Mouse (Mus musculus) MEL (cell line): ENCODE results near the gene Olfr53. TPM values are rescaled to one million over a fixed set of nuclear protein-coding genes. Genes with fewer than 3 reads are reported as not detected.
"Not testable (repeated sequence)": the region's sequence is repeated elsewhere in the genome, so short reads cannot be mapped to it uniquely, and the experiment has no call there.

Experiments used
- DNase-seq: peaks from one replicate; pipeline ENCODE4 v3.0.0; 2011; ENCODE audit warnings: low read depth, low spot score
- H3K27ac ChIP-seq: 2 replicates; pipeline ENCODE4 v1.5.1; 2012; ENCODE audit warnings: low read depth, mild to moderate bottlenecking, control low read depth, low read length, moderate library complexity; ENCODE audit not compliant: control insufficient read depth
- H3K27me3 ChIP-seq, 2 experiments: fragments of 150-350 bp in 1 of 2; sonication (generic) in 1 of 2; 2 replicates each; pipeline ENCODE4 v1.6.1; 2012; ENCODE audit warnings: low read length in 2 of 2, mild to moderate bottlenecking in 2 of 2, improper control_type of control experiment in 1 of 2, moderate library complexity in 1 of 2; ENCODE audit not compliant: insufficient read depth in 2 of 2, control insufficient read depth in 1 of 2
- H3K36me3 ChIP-seq, 2 experiments: 2 replicates each; pipeline ENCODE4 v1.6.1; 2012 to 2014; ENCODE audit warnings: low read length in 2 of 2, improper control_type of control experiment in 1 of 2, inconsistent platforms in 1 of 2, mild to moderate bottlenecking in 1 of 2; ENCODE audit not compliant: insufficient read depth in 2 of 2, control insufficient read depth in 1 of 2
- H3K4me1 ChIP-seq, 2 experiments: fragments of 150-350 bp in 1 of 2; sonication (generic) in 1 of 2; 2 replicates each; pipeline ENCODE4 v1.6.1; 2012; ENCODE audit warnings: low read length in 2 of 2, improper control_type of control experiment in 1 of 2, mild to moderate bottlenecking in 1 of 2; ENCODE audit not compliant: insufficient read depth in 2 of 2, control insufficient read depth in 1 of 2
- H3K4me3 ChIP-seq, 2 experiments: fragments of 150-350 bp in 1 of 2; sonication (generic) in 1 of 2; 2 replicates each; pipeline ENCODE4 v1.5.1; 2012; ENCODE audit warnings: low read depth in 2 of 2, low read length in 2 of 2, mild to moderate bottlenecking in 2 of 2, moderate library complexity in 2 of 2, control low read depth in 1 of 2, improper control_type of control experiment in 1 of 2; ENCODE audit not compliant: control insufficient read depth in 1 of 2, insufficient read depth in 1 of 2
- H3K79me2 ChIP-seq: 2 replicates; pipeline ENCODE4 v1.6.1; 2012; ENCODE audit warnings: mild to moderate bottlenecking, low read length, moderate library complexity; ENCODE audit not compliant: control insufficient read depth, poor library complexity, insufficient read depth
- H3K9ac ChIP-seq: 2 replicates; pipeline ENCODE4 v1.6.1; 2012; ENCODE audit warnings: low read depth, mild to moderate bottlenecking, control low read depth, low read length, moderate library complexity; ENCODE audit not compliant: control insufficient read depth, poor library complexity, severe bottlenecking
- H3K9me3 ChIP-seq: fragments of 150-350 bp; sonication (generic); replicated peaks from 2 replicates; pipeline ENCODE4 v1.6.1; 2012; ENCODE audit warnings: mild to moderate bottlenecking, low read length, improper control_type of control experiment, moderate library complexity; ENCODE audit not compliant: insufficient read depth
- CHD2 ChIP-seq: IDR thresholded peaks from 2 replicates; pipeline ENCODE4 v1.6.1; 2011; ENCODE audit warnings: low read length, improper control_type of control experiment
- CTCF ChIP-seq, 3 experiments: IDR thresholded peaks in 2 of 3; conservative IDR thresholded peaks in 1 of 3; 2 replicates each; pipeline ENCODE4 v1.5.1; 2011 to 2012; ENCODE audit warnings: low read length in 3 of 3, low read depth in 2 of 3, mild to moderate bottlenecking in 2 of 3, improper control_type of control experiment in 1 of 3, inconsistent platforms in 1 of 3, mixed read lengths in 1 of 3, moderate library complexity in 1 of 3; ENCODE audit not compliant: control insufficient read depth in 1 of 3, insufficient read depth in 1 of 3, poor library complexity in 1 of 3, severe bottlenecking in 1 of 3
- GATA1 ChIP-seq: IDR thresholded peaks from 2 replicates; pipeline ENCODE4 v1.6.1; 2011; ENCODE audit warnings: low read depth, low read length, improper control_type of control experiment
- MAX ChIP-seq: IDR thresholded peaks from 2 replicates; pipeline ENCODE4 v1.6.1; 2011; ENCODE audit warnings: low read length, improper control_type of control experiment
- MEF2A ChIP-seq: IDR thresholded peaks from 2 replicates; pipeline ENCODE4 v1.6.1; 2014; ENCODE audit warnings: low read depth, mild to moderate bottlenecking, inconsistent platforms, low read length, improper control_type of control experiment; ENCODE audit not compliant: poor library complexity, insufficient replicate concordance, severe bottlenecking; ENCODE audit errors: extremely low read depth
- NELFE ChIP-seq: IDR thresholded peaks from 2 replicates; pipeline ENCODE4 v1.6.1; 2011; ENCODE audit warnings: low read depth, low read length, improper control_type of control experiment
- RAD21 ChIP-seq: IDR thresholded peaks from 2 replicates; pipeline ENCODE4 v1.6.1; 2011; ENCODE audit warnings: mild to moderate bottlenecking, low read depth, low read length, improper control_type of control experiment
- SMC3 ChIP-seq: IDR thresholded peaks from 2 replicates; pipeline ENCODE4 v1.6.1; 2011; ENCODE audit warnings: low read depth, low read length, improper control_type of control experiment
- TBP ChIP-seq: IDR thresholded peaks from 2 replicates; pipeline ENCODE4 v1.8.0; 2011; ENCODE audit warnings: low read depth, low read length, improper control_type of control experiment
- UBTF ChIP-seq: IDR thresholded peaks from 2 replicates; pipeline ENCODE4 v1.6.1; 2012; ENCODE audit warnings: low read depth, mild to moderate bottlenecking, inconsistent platforms, low read length, improper control_type of control experiment, moderate library complexity, borderline replicate concordance; ENCODE audit not compliant: insufficient read depth
- USF2 ChIP-seq, 2 experiments: IDR thresholded peaks; 2 replicates each; pipeline ENCODE4 v1.6.1; 2011 to 2012; ENCODE audit warnings: improper control_type of control experiment in 2 of 2, low read length in 2 of 2, borderline replicate concordance in 1 of 2, inconsistent platforms in 1 of 2, low read depth in 1 of 2, mild to moderate bottlenecking in 1 of 2; ENCODE audit not compliant: insufficient read depth in 1 of 2
- polyA plus RNA-seq, 2 experiments: library from polyadenylated mRNA; stranded (reverse) in 1 of 2; unstranded in 1 of 2; fragments of >175 nt in 1 of 2; fragments of >200 nt in 1 of 2; gene quantifications; 2 replicates each; pipeline versions ENCODE4 v1.2.1 to v1.2.4; 2012; ENCODE audit warnings: low replicate concordance in 2 of 2, low read depth in 1 of 2; ENCODE audit not compliant: insufficient read length in 2 of 2, insufficient read depth in 1 of 2, missing spikeins in 1 of 2
- total RNA-seq: library from RNA; depleted of rRNA; stranded (reverse); fragments of 300-350 nt; gene quantifications from 2 replicates; pipeline ENCODE4 v1.2.3, GENCODE M21; 2012; rRNA removed

Gene Olfr53
- total RNA-seq (not detected in 2 replicates), polyA plus RNA-seq (not detected)

- Histone ChIP-seq H3K9me3 (no peaks in the 10 kb centered on the region), H3K27ac (no peak within 1 kb of the TSS), H3K9ac (no peak within 1 kb of the TSS), H3K79me2 (no peaks in the 10 kb centered on the region), H3K4me3 (no peak within 1 kb of the TSS), H3K4me1 (no peaks in the 10 kb centered on the region), H3K36me3 (no peaks in the 10 kb centered on the region), H3K27me3 (no peaks in the 10 kb centered on the region)
- TF ChIP-seq UBTF (no peak), MEF2A (no peak), NELFE (no peak), SMC3 (no peak), GATA1 (no peak), CHD2 (no peak), MAX (no peak), RAD21 (no peak)
- no peak for DNase-seq
These were observed at the start of gene Olfr53 for GRCm38 (mm10) chr7:140646152-140646551. Olfr53 (plus strand) TSS chr7:140646452.

DNA sequence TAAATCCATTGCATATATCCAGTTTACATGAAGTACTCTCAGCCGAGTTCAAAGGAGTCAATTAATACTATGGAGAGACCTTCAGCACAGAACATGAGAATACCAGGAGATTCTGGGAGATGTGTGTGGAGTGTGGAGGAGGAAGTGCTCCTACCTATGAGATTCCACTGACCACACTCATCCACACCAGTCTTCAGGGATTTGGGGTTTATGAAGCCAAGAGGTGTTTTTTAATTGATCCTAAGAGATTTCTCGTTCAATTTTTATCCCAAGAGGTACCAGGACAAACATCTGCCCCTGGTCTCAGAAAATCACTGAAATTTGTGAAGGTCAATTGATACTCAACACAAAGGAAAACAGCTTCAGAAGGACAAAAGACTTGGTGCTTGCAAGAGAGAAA lies 45.3 kb upstream of the Olfr53 start, which contains the start of gene Olfr46:
TSS of gene Olfr46 (plus strand) at position 301 of the 400 bp plus-strand sequence.
- not testable (repeated sequence) for H3K4me3 ChIP-seq, H3K79me2 ChIP-seq, H3K36me3 ChIP-seq, H3K9ac ChIP-seq, H3K27ac ChIP-seq, DNase-seq, H3K27me3 ChIP-seq, H3K4me1 ChIP-seq, H3K9me3 ChIP-seq

- H3K27me3 ChIP-seq, H3K4me1 ChIP-seq, H3K36me3 ChIP-seq, H3K27ac ChIP-seq, DNase-seq, H3K4me3 ChIP-seq, H3K79me2 ChIP-seq, H3K9me3 ChIP-seq, H3K9ac ChIP-seq: not testable (repeated sequence)
These were observed 17.6 kb upstream of the Olfr53 start, which contains the start of gene Olfr61 for GRCm38 (mm10) chr7:140628670-140629069. Olfr61 (plus strand) TSS chr7:140628970.

DNA sequence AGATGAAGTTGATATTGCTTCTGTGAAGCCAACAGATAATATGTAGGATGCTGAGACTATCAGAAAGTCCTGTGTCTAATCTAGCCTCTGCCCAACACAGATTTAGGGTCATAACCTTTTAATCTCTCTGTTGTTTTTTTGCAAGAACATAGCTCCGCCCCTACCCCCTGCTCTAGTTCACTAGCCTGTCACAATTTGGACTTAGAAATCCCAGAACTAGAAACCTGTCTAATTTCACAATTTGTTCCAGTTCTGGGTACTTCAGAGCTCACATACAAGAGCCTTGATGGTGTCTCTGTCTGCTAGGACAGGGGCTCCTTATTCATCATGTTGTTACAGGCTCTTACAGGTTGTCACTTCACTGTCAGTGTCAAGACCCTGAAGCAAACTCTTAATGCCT lies 15.7 kb upstream of the Olfr53 start:
- no peaks in the 10 kb centered on the region for H3K79me2 ChIP-seq
- no peaks in the 10 kb centered on the region for H3K9me3 ChIP-seq
- H3K9ac ChIP-seq, result no peak overlapping the region
- no peaks in the 10 kb centered on the region for H3K4me1 ChIP-seq
- no peak overlapping the region for H3K27ac ChIP-seq
- H3K36me3 ChIP-seq, result no peaks in the 10 kb centered on the region
- no peak overlapping the region for H3K4me3 ChIP-seq
- no peak for DNase-seq
- no peak for TF ChIP-seq TBP
- no peak for TF ChIP-seq CTCF (IDR thresholded peaks at IDR 0.05 in 2 of 3, conservative IDR thresholded peaks at IDR 0.05 in 1 of 3; ENCODE audit: control insufficient read depth in 1 of 3, insufficient read depth in 1 of 3, low read depth in 2 of 3, low read length in 3 of 3, poor library complexity in 1 of 3, severe bottlenecking in 1 of 3)
- no peak for TF ChIP-seq USF2 (IDR thresholded peaks at IDR 0.05; ENCODE audit: borderline replicate concordance in 1 of 2, insufficient read depth in 1 of 2, low read depth in 1 of 2, low read length in 2 of 2)
- H3K27me3 ChIP-seq, result no peaks in the 10 kb centered on the region
